Mouse (Mus musculus): ENCODE measurements at regions not wholly inside any gene's neighbourhood (a gene's known extent, or its start where the extent isn't known, plus 50 kb on each side); places are given as distances from the start of the nearest gene placed in this dataset.
A peak's percentile ranks its signal among the peaks of the same experiment; 100 is the strongest.

DNA sequence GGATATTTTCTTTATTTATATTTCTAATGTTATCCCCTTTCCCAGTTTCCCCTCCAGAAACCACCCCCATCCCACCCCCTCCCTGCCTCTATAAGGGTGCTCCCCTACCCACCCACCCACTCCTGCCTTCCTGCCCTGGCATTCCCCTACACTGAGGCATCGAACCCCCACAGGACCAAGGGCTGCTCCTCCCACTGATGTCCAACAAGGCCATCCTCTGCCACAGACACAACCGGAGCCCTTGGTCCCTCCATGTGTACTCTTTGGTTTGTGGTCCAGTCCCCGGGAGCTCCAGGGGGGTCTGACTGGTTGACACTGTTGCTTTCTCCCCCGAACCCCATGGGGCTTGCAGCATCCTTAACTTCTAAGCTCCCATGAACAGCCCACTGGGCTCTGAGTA is 688.4 kb downstream of the Basp1 start:
- H3K4me1 ChIP-seq (replicated peaks) = no peaks in the 10 kb centered on the region
- ATAC-seq (ENCODE audit: low FRiP score) = peak; percentile 61; the same call in 1 of the 2 replicates
- H3K4me3 ChIP-seq = no peak overlapping the region
- H3K9ac ChIP-seq = no peak overlapping the region
- no peak overlapping the region for H3K4me2 ChIP-seq
- no peak overlapping the region for H3K27ac ChIP-seq
- no peaks in the 10 kb centered on the region for H3K36me3 ChIP-seq
- no peaks in the 10 kb centered on the region for H3K9me3 ChIP-seq
- 94% methylated on average over 4 of the region's 4 CpGs for WGBS
- no peaks in the 10 kb centered on the region for H3K27me3 ChIP-seq

DNA sequence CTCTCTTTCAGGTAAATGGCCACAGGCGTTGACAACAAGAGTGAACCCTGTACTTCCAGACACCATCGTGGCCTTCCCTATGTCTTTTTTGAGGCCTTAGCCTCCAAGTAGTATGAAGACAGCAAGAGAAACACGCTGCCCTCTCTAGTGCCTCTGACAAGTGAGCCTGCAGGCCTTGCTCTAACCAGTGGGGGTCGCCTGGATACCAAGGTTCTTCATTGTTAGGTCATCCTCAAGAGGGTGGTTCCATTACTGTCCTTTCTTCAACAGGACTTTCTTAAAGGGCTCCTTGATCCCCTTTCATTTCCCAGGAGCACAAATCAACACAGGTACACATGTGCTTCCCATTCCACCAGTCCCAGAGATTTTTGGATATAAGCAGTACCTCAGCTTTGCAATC is 688.9 kb downstream of the Basp1 start:
- H3K4me2 ChIP-seq = no peak overlapping the region
- H3K4me3 ChIP-seq = no peak overlapping the region
- no peaks in the 10 kb centered on the region for H3K27me3 ChIP-seq
- no peaks in the 10 kb centered on the region for H3K36me3 ChIP-seq
- no peaks in the 10 kb centered on the region for H3K9me3 ChIP-seq
- ATAC-seq (ENCODE audit: low FRiP score) = peak; percentile 92
- WGBS = 42% methylated on average over 4 of the region's 4 CpGs
- no peak overlapping the region for H3K9ac ChIP-seq
- H3K4me1 ChIP-seq (replicated peaks) = no peaks in the 10 kb centered on the region
- no peak overlapping the region for H3K27ac ChIP-seq

DNA sequence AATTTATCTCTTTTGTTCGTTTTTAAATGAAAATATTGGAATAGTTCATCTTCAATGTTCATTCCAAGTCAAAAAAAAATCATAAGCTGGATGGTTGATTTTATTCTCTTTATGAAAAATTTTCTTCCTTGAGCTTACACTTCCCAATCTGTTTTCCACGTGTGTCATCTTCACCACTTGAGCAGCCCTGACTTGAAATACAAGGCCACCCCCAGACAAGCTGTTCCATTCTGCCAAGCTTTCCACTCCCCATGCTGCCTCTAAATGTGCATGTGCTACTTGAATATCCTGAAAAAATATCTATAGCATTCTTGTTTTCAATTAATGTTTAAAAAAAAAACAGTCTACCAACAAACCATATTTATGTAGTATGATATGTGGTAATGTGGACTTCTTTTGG is 693.2 kb downstream of the Basp1 start:
- no peaks in the 10 kb centered on the region for H3K27me3 ChIP-seq
- H3K36me3 ChIP-seq = no peaks in the 10 kb centered on the region
- no peak overlapping the region for H3K9ac ChIP-seq
- no peak overlapping the region for H3K27ac ChIP-seq
- no peaks in the 10 kb centered on the region for H3K9me3 ChIP-seq
- ATAC-seq (ENCODE audit: low FRiP score) = no peak
- H3K4me2 ChIP-seq = no peak overlapping the region
- H3K4me1 ChIP-seq (replicated peaks) = no peaks in the 10 kb centered on the region
- 75% methylated on average over 2 of the region's 2 CpGs for WGBS
- no peak overlapping the region for H3K4me3 ChIP-seq

DNA sequence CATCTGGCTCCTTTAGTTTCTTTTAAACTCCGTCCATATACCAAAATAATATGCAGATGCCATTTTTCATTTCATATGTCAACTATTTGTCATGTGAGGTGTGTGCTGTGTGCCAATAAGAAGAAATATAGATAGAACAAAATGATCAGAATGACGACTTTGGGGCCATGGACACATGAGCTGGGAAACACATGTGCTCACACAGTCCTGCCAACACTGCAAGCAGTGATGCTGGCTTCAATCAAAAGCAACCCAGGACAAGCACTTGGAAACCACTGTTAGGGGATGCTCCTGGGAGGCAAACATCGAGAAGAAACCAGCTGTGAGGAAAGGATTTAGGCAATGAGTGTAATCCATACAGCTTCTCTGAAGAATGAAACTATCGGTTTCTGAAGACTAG is 731.4 kb downstream of the Basp1 start:
- H3K4me1 ChIP-seq (replicated peaks) = no peaks in the 10 kb centered on the region
- ATAC-seq (ENCODE audit: low FRiP score) = no peak
- WGBS = 81% methylated on average over 4 of the region's 4 CpGs
- no peaks in the 10 kb centered on the region for H3K27me3 ChIP-seq
- no peak overlapping the region for H3K27ac ChIP-seq
- H3K36me3 ChIP-seq = no peaks in the 10 kb centered on the region
- no peak overlapping the region for H3K4me2 ChIP-seq
- no peak overlapping the region for H3K9ac ChIP-seq
- H3K4me3 ChIP-seq = no peak overlapping the region
- no peaks in the 10 kb centered on the region for H3K9me3 ChIP-seq

DNA sequence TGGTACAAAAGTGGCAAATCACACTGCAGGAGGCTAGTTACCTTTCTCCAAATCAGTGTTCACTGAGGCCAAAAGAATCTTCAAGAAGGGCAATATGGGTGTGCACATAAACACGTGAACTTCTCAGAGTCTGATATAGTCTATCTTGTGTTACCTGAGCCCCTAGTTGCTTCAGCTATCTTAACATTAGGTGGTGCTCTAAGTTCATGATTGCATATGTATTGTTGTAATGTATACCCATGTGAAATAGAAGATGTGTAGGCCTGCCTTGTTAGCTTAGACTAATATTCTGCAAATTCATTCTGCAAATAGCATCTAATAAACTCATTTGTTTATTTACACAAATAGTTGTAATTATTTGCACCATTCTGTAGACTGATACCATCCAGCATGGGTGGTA is 764.6 kb downstream of the Basp1 start:
- no peak overlapping the region for H3K27ac ChIP-seq
- H3K4me1 ChIP-seq (replicated peaks) = no peaks in the 10 kb centered on the region
- no peak overlapping the region for H3K9ac ChIP-seq
- no peaks in the 10 kb centered on the region for H3K9me3 ChIP-seq
- H3K36me3 ChIP-seq = no peaks in the 10 kb centered on the region
- 85% methylated on average over 1 of the region's 1 CpGs for WGBS
- H3K27me3 ChIP-seq = no peaks in the 10 kb centered on the region
- ATAC-seq (ENCODE audit: low FRiP score) = no peak
- H3K4me2 ChIP-seq = no peak overlapping the region
- H3K4me3 ChIP-seq = no peak overlapping the region

DNA sequence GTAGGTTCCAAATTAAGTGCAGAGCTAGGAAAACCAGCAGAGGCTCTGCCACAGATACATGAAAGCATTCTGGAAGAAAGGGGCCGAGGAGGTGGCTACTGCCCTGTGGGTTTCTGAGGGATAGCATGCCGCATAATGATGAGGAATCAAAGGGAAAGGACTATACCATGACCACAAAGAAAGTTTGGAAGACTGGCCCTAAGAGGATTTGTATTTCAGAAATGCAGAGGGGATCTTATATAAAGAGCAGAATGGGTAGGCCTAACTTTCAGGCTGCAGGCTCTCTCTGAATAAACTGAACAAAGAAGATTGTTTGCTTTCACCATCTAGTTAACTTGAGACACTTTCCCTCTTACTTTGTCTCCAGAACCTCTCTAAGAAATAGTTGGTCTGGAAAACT is 777.9 kb downstream of the Basp1 start:
- no peak overlapping the region for H3K9ac ChIP-seq
- H3K9me3 ChIP-seq = no peaks in the 10 kb centered on the region
- H3K27me3 ChIP-seq = no peaks in the 10 kb centered on the region
- ATAC-seq (ENCODE audit: low FRiP score) = no peak
- 60% methylated on average over 2 of the region's 2 CpGs for WGBS
- H3K4me2 ChIP-seq = no peak overlapping the region
- H3K36me3 ChIP-seq = no peaks in the 10 kb centered on the region
- no peak overlapping the region for H3K27ac ChIP-seq
- H3K4me1 ChIP-seq (replicated peaks) = no peaks in the 10 kb centered on the region
- H3K4me3 ChIP-seq = no peak overlapping the region

DNA sequence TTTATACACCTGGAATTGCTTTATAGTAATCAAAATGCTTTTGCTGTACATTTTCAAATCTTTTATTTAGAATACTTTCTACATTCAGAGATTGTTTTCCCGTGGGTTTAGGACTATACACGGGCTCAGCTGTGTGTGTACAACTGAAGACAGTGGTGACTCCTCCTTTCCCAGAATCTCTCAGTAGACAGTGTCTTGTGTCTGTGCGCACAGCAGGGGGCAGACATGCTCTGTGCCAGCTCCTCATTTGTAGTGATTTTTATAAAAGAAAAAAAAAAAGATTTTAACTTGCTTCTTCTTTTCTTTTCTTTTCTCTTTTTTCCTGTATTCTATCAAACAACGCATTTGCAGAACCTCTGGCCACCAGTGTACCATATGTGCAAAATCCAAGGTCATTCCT is 817.3 kb downstream of the Basp1 start:
- Histone ChIP-seq H3K27me3 (no peaks in the 10 kb centered on the region), H3K4me3 (no peak overlapping the region), H3K9ac (no peak overlapping the region), H3K27ac (no peak overlapping the region), H3K36me3 (no peaks in the 10 kb centered on the region), H3K4me1 (replicated peaks) (no peaks in the 10 kb centered on the region), H3K4me2 (no peak overlapping the region), H3K9me3 (no peaks in the 10 kb centered on the region)
- ATAC-seq (ENCODE audit: low FRiP score) = no peak
- 44% methylated on average over 4 of the region's 4 CpGs for WGBS

DNA sequence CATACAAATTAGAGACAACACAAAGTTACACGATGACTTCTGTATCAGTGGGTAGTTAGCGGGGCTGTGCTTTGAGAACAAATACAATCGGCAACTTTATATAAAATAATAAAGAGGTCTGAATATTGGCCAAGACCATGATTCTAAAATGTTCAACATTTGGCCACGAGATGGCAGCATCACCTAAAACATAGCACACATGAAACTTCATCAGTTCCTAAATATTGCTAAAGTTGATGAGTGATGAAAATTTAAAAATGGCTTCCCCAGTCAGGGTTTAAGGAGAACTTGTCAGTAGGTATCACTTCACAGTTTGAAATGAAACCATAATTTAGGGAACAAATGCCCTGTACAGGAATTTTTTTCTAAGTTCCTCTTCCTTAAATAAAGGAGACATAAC is 824.6 kb downstream of the Basp1 start:
- ATAC-seq (ENCODE audit: low FRiP score) = peak; percentile 65; the same call in 1 of the 2 replicates
- 27% methylated on average over 4 of the region's 4 CpGs for WGBS

DNA sequence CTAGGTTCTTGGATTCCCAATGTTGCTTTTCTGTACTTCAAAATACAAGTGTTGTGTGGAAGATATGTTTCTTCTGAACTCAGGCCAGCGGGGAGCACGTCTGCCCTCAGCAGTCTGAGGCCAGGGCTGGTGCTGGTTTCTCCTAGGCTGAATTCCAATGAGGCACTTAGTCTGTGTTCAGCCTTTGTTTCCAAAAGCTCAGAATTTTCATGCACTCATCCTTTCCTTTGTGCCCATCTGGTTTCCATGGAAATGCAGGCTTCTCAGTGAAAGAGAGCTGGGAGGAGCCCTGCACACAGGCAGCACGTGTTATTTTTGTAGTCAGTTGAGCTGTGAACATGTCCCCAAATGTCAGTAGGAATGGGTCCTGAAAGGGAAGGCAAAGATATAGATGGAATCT is 846.6 kb downstream of the Basp1 start:
- WGBS = 8% methylated on average over 3 of the region's 3 CpGs
- H3K4me1 ChIP-seq (replicated peaks) = peaks cover 4% of the 10 kb centered on the region; the same call in 1 of the 2 replicates
- no peak overlapping the region for H3K4me2 ChIP-seq
- H3K27me3 ChIP-seq = no peaks in the 10 kb centered on the region
- H3K9me3 ChIP-seq = no peaks in the 10 kb centered on the region
- H3K27ac ChIP-seq = 0 out of 2 replicates have a peak overlapping the region, but pooled peaks have one; percentile 3
- H3K36me3 ChIP-seq = no peaks in the 10 kb centered on the region
- H3K9ac ChIP-seq = no peak overlapping the region
- peak; percentile 90 for ATAC-seq (ENCODE audit: low FRiP score)
- H3K4me3 ChIP-seq = no peak overlapping the region

More for the DNA sequence above, 824.6 kb downstream of the Basp1 start:
- no peak overlapping the region for H3K4me2 ChIP-seq
- no peak overlapping the region for H3K27ac ChIP-seq
- no peaks in the 10 kb centered on the region for H3K27me3 ChIP-seq
- no peaks in the 10 kb centered on the region for H3K4me1 ChIP-seq (replicated peaks)
- no peak overlapping the region for H3K9ac ChIP-seq
- H3K36me3 ChIP-seq = no peaks in the 10 kb centered on the region
- H3K4me3 ChIP-seq = no peak overlapping the region
- no peaks in the 10 kb centered on the region for H3K9me3 ChIP-seq

DNA sequence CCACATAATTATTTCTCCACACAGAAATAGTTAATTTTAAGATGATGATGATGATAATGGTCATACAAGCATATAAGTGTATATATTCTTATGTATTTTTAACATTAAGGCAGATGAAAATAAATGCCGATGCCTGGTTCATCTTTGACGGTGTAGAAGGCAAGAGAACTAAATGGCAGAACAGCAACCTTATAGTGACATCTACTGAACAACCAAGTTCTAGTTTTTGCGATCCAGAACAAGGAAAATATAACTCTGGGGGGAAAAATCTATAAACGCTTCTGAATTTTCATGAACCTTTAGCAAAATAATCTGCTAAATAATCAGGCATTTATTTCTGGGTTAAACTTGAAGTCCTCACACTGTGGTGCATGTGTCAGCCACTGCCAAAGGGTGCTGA is 856.8 kb downstream of the Basp1 start:
- H3K9ac ChIP-seq = no peak overlapping the region
- H3K9me3 ChIP-seq = no peaks in the 10 kb centered on the region
- no peaks in the 10 kb centered on the region for H3K36me3 ChIP-seq
- 89% methylated on average over 4 of the region's 4 CpGs for WGBS
- H3K4me2 ChIP-seq = no peak overlapping the region
- no peak overlapping the region for H3K27ac ChIP-seq
- no peak overlapping the region for H3K4me3 ChIP-seq
- no peaks in the 10 kb centered on the region for H3K4me1 ChIP-seq (replicated peaks)
- no peaks in the 10 kb centered on the region for H3K27me3 ChIP-seq
- no peak for ATAC-seq (ENCODE audit: low FRiP score)

DNA sequence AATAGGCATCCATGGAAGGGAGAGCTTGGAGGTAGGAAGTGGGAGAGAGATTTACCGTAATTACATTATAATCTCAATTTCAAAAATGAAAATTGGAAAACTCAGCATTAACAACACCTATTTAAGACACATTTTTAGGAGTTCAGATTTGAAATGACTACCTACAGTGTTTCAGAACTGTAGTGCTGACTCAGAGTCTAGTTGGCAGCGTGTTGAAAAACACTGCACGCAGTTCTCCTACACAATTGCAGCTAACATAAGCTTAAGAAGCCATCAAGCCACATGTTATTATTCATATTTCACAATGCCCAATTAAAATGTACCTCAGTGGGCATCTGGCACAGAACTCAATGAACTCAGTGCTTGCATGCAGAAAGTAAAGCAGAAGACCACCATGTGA is 863.5 kb downstream of the Basp1 start:
- no peaks in the 10 kb centered on the region for H3K27me3 ChIP-seq
- no peak overlapping the region for H3K4me2 ChIP-seq
- H3K4me3 ChIP-seq = no peak overlapping the region
- 96% methylated on average over 3 of the region's 3 CpGs for WGBS
- no peaks in the 10 kb centered on the region for H3K36me3 ChIP-seq
- no peak overlapping the region for H3K27ac ChIP-seq
- no peak overlapping the region for H3K9ac ChIP-seq
- H3K4me1 ChIP-seq (replicated peaks) = no peaks in the 10 kb centered on the region
- no peaks in the 10 kb centered on the region for H3K9me3 ChIP-seq
- ATAC-seq (ENCODE audit: low FRiP score) = no peak

DNA sequence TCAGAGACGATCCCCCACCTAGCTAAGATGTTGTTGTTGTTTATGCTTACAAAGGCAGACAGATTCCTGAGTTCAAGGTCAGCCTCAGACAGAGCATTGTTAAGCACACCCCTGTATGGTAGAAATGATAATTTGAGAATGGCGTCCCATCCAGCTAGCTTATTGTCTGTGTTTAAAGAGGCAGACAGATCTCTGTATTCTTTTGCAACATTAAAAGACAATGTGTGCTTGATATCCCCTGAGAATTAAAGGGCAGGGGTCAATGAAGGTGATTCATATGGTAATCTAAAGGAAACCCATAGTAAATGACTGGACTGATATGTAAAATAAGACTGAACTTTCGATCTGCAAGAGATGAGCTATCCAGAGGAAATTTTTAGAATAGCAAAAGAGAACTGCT is 883.5 kb downstream of the Basp1 start:
- Histone ChIP-seq H3K27ac (no peak overlapping the region), H3K9me3 (no peaks in the 10 kb centered on the region), H3K4me3 (no peak overlapping the region), H3K36me3 (no peaks in the 10 kb centered on the region), H3K9ac (no peak overlapping the region), H3K27me3 (no peaks in the 10 kb centered on the region), H3K4me2 (no peak overlapping the region), H3K4me1 (replicated peaks) (no peaks in the 10 kb centered on the region)
- ATAC-seq (ENCODE audit: low FRiP score) = no peak
- 58% methylated on average over 3 of the region's 3 CpGs for WGBS

DNA sequence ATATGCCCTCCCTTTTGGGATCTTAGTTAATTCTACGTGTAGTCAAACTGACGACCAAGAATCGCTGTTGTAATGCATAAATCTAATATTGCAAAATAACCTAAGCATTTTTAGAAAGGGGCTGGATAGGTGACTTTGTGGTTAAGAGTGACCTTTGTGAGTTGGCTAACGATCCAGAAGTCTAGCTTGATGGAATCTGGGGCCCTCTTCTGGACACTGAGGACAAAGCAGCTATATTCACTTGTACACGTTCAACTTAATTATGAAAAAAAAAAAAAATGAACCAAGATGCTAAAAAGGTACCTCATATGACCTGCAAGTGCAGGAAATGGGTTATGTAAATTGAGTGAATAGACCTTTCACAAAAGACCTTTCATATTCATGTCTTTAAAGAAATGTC is 886.2 kb downstream of the Basp1 start:
- no peaks in the 10 kb centered on the region for H3K36me3 ChIP-seq
- H3K4me2 ChIP-seq = no peak overlapping the region
- H3K4me1 ChIP-seq (replicated peaks) = no peaks in the 10 kb centered on the region
- H3K4me3 ChIP-seq = no peak overlapping the region
- H3K9me3 ChIP-seq = no peaks in the 10 kb centered on the region
- H3K27me3 ChIP-seq = no peaks in the 10 kb centered on the region
- H3K9ac ChIP-seq = no peak overlapping the region
- no peak for ATAC-seq (ENCODE audit: low FRiP score)
- 82% methylated on average over 5 of the region's 5 CpGs for WGBS
- no peak overlapping the region for H3K27ac ChIP-seq

DNA sequence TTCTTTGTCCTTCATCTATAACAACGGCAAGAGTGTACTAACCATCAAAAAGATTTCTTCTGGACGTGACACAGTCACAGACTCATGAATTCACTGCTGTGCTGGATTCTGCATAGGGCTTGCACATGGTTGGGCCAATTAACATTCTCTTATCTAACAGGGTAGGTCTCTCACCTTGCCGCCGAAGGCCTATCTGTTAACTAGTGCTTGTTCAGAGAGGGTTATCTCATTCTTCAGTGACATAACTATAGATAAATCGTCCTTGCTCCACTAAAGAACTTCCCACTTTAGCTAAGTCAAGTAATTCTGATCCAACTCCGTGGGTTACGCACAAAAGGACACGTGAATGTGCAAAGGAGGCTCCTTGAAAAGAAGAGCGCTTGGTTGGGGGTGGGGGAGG is 899.6 kb downstream of the Basp1 start:
- H3K9ac ChIP-seq = no peak overlapping the region
- H3K9me3 ChIP-seq = no peaks in the 10 kb centered on the region
- ATAC-seq (ENCODE audit: low FRiP score) = no peak
- H3K27ac ChIP-seq = no peak overlapping the region
- no peaks in the 10 kb centered on the region for H3K36me3 ChIP-seq
- H3K27me3 ChIP-seq = no peaks in the 10 kb centered on the region
- no peak overlapping the region for H3K4me2 ChIP-seq
- no peaks in the 10 kb centered on the region for H3K4me1 ChIP-seq (replicated peaks)
- H3K4me3 ChIP-seq = no peak overlapping the region
- 89% methylated on average over 9 of the region's 9 CpGs for WGBS
